Mouse (Mus musculus): ENCODE data around the gene Cyct. TPM values are rescaled to one million over a fixed set of nuclear protein-coding genes. Genes with fewer than 3 reads are reported as not detected.

Cyct gene
- polyA plus RNA-seq, 1 experiment from 2014 or later = not detected

Small RNA genes within 50 kb of the gene (microRNA-seq; reads per million reads assigned to microRNA genes)
- not detected for gene Gm44337

Other genes starting within 250 kb of the Cyct start
- gene Pde11a, start 21.7 kb downstream of the Cyct start, polyA plus RNA-seq (2014; fragmentation: Nextera tagmentation; extraction: Ambion mirVana) = 0.08 and 0.09 TPM in 2 replicates
- 12.4 and 14.9 TPM in 2 replicates for gene Rbm45, start 9.5 kb upstream of the Cyct start, polyA plus RNA-seq (2014; fragmentation: Nextera tagmentation; extraction: Ambion mirVana)
- 3.5 and 5.9 TPM in 2 replicates for gene Osbpl6, start 46.1 kb upstream of the Cyct start, polyA plus RNA-seq (2014; fragmentation: Nextera tagmentation; extraction: Ambion mirVana)

Measured in heart, embryonic 14.5 days (tissue).